ENCODE assay signal across 9 mouse cellular contexts in the genomic region with DNA sequence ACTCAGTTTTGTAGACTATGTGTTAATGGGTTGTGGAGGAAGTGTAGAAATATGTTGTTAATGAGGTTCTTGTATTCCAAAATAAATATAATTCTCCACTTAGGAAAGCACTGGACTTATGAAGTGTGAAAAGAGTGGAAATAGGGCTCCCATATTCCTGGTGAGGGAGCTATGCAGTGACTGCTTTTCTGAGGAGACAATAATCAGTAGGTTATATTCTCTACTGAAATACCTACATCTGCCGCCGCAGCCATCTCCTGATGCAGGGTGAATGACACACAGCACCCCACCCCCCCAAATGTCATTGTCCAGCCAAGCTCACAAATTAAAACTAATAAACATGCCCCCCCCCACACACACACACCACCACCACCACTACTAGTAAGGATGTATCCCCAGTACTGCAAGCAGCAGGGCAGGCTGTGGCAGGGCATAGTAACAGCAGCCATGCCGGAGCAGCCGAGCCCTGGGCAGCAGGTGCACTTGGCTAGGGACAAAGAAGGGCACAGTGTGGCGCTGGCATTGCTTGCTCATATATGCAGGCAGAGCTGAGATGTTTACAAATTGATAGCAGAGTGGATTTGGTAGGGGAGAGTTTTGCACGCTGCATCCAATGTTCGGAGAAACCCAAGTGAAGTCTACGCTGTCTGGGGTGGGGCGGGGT.
DNase-seq lines count a peak whose midpoint lies in the region; ATAC-seq and TF ChIP-seq lines count a peak whose summit lies in the region.
"Had no signal": no experiment of that assay in that cellular context is flagged by ENCODE, and none has a peak within 500 bp of the region (broad histone marks: within the 10 kb centered on the region; RNA-seq: fewer than 3 reads in every experiment).

No protein-coding gene starts in this region.

- WGBS in hindbrain, postnatal 0 days, result 54% methylated on average over 9 of the region's 9 CpGs
- WGBS in stomach, embryonic 14.5 days, result 79% methylated on average over 9 of the region's 9 CpGs

- no peaks in the 10 kb centered on the region for H3K9me3 ChIP-seq in megakaryocyte, embryonic 14.5 days
- no peaks in the 10 kb centered on the region for H3K9me3 ChIP-seq in hindbrain, postnatal 0 days (ENCODE audit: low read length)
- no peaks in the 10 kb centered on the region for H3K9me3 ChIP-seq in stomach, embryonic 14.5 days (ENCODE audit: control insufficient read depth, low read depth, low read length)

- peak overlapping the region; percentile 55; the same call in 1 of the 2 replicates for H3K27ac ChIP-seq in hindbrain, postnatal 0 days
- H3K27ac ChIP-seq in stomach, embryonic 14.5 days (ENCODE audit: low read length), result no peak overlapping the region

- peak; percentile 84 to 87 for DNase-seq in cerebellum, postnatal 14 days
- DNase-seq in hindbrain, postnatal 0 days (ENCODE audit: low spot score), result peak; percentile 77
- no peak for DNase-seq in thymus, postnatal 4 days
- no peak for DNase-seq in ovary, adult 18-20 months (ENCODE audit: low spot score)
- DNase-seq: heart, postnatal 10 days; kidney, postnatal 10 days had no signal

- no peaks in the 10 kb centered on the region for H3K36me3 ChIP-seq in megakaryocyte, embryonic 14.5 days (replicated peaks; ENCODE audit: low read length)
- H3K36me3 ChIP-seq in hindbrain, postnatal 0 days (ENCODE audit: insufficient read depth, low read length), result no peaks in the 10 kb centered on the region
- H3K36me3 ChIP-seq in stomach, embryonic 14.5 days (ENCODE audit: control insufficient read depth, insufficient read depth, low read length), result no peaks in the 10 kb centered on the region

- ATAC-seq in megakaryocyte, adult 5-6 weeks (ENCODE audit: poor library complexity, severe bottlenecking), result no peak
- ATAC-seq in hindbrain, postnatal 0 days, result peak; percentile 90
- ATAC-seq in stomach, embryonic 14.5 days (ENCODE audit: insufficient number of reproducible peaks, insufficient read depth, low FRiP score, low read depth), result peak; percentile 59; the same call in 1 of the 2 replicates

- H3K9ac ChIP-seq in hindbrain, postnatal 0 days (replicated peaks; ENCODE audit: low read length), result no peak overlapping the region
- H3K9ac ChIP-seq in stomach, embryonic 14.5 days (replicated peaks; ENCODE audit: low read depth, low read length), result no peak overlapping the region

- no peaks in the 10 kb centered on the region for H3K4me1 ChIP-seq in megakaryocyte, embryonic 14.5 days
- no peaks in the 10 kb centered on the region for H3K4me1 ChIP-seq in hindbrain, postnatal 0 days (ENCODE audit: insufficient read depth, low read length)
- no peaks in the 10 kb centered on the region for H3K4me1 ChIP-seq in stomach, embryonic 14.5 days (ENCODE audit: control insufficient read depth, insufficient read depth, low read length)

- TF ChIP-seq CTCF in hindbrain, postnatal 0 days (IDR thresholded peaks at IDR 0.05; ENCODE audit: low read depth), result peak; percentile 8; the same call in 1 of the 2 replicates

- H3K4me2 ChIP-seq in hindbrain, postnatal 0 days (ENCODE audit: low read depth, low read length), result peak overlapping the region; percentile 56
- H3K4me2 ChIP-seq in stomach, embryonic 14.5 days (replicated peaks; ENCODE audit: low read depth, low read length), result no peak overlapping the region

- H3K4me3 ChIP-seq in megakaryocyte, embryonic 14.5 days (replicated peaks), result peak overlapping the region; percentile 50
- H3K4me3 ChIP-seq in hindbrain, postnatal 0 days (ENCODE audit: low read length), result no peak overlapping the region
- H3K4me3 ChIP-seq in stomach, embryonic 14.5 days (ENCODE audit: low read depth, low read length), result no peak overlapping the region

- H3K27me3 ChIP-seq in megakaryocyte, embryonic 14.5 days (replicated peaks), result no peaks in the 10 kb centered on the region
- H3K27me3 ChIP-seq in hindbrain, postnatal 0 days (ENCODE audit: insufficient read depth, low read length), result no peaks in the 10 kb centered on the region
- no peaks in the 10 kb centered on the region for H3K27me3 ChIP-seq in stomach, embryonic 14.5 days (ENCODE audit: control insufficient read depth, insufficient read depth, low read length)

Comparison
In these comparisons a context has a peak if more than half of its experiments do, and no peak if none do; other contexts are left out.
1. DNase-seq: peak in cerebellum, postnatal 14 days (2 of 2) and hindbrain, postnatal 0 days (single experiment); none in thymus, postnatal 4 days (single experiment) and ovary, adult 18-20 months (single experiment).